ENCODE assay signal across 7 mouse cellular contexts in the genomic region with DNA sequence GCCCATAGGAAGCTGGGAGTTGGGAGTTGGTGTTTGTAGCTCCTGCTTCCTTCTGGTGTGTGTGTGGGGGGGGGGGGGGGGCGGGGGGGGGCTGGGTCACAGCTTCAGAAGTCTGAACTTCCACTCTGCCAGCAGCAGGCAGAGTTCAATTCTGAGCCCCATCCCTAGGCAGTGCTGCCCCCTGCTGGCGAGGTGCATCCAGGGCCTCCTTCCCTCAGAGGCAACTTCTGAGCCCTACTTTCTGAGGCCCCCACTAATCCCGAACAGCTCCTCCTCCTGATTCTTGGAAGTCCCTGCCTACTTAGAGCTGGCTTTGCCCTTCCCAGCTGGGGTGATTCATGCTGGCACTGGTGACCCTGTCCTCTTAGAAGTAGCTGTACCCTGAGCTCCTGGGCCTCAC. TPM values are rescaled to one million over a fixed set of nuclear protein-coding genes. Genes with fewer than 3 reads are reported as not detected.
DNase-seq lines count a peak whose midpoint lies in the region; TF ChIP-seq lines count a peak whose summit lies in the region.

No protein-coding gene starts in this region.

- no peak overlapping the region for H3K4me3 ChIP-seq in kidney, adult 2 months (ENCODE audit: insufficient read depth, low read depth, low read length)
- no peak overlapping the region for H3K4me3 ChIP-seq in ES-Bruce4 (ENCODE audit: low read depth, low read length)

- DNase-seq in kidney, adult 2 months: peak; percentile 9
- no peak for DNase-seq in kidney, adult 11 months
- peak; percentile 71 for DNase-seq in B cell, adult 2 months
- peak; percentile 25 to 63 for DNase-seq in heart, postnatal 36 days
- peak; percentile 69 for DNase-seq in testis, postnatal 10 days (ENCODE audit: low spot score)
- DNase-seq in gastrocnemius, postnatal 14 days: no peak

- 14% methylated on average over 3 of the region's 3 CpGs for WGBS in kidney, adult 2 months

- no peak overlapping the region for H3K27ac ChIP-seq in kidney, adult 2 months (ENCODE audit: insufficient read depth, low read depth, low read length)
- H3K27ac ChIP-seq in ES-Bruce4 (ENCODE audit: insufficient read depth, low read length): no peak overlapping the region

- H3K4me1 ChIP-seq in kidney, adult 2 months (ENCODE audit: control insufficient read depth, insufficient read depth, low read length): no peaks in the 10 kb centered on the region
- H3K4me1 ChIP-seq in ES-Bruce4 (ENCODE audit: control insufficient read depth, insufficient read depth, low read length): no peaks in the 10 kb centered on the region

- TF ChIP-seq CTCF in kidney, adult 2 months (conservative IDR thresholded peaks at IDR 0.05; ENCODE audit: insufficient read depth, insufficient read length, low read depth, low read length): peak; percentile 60
- peak; percentile 78 for TF ChIP-seq CTCF in ES-Bruce4 (IDR thresholded peaks at IDR 0.05; ENCODE audit: low read depth, low read length)

- TF ChIP-seq POLR2A in kidney, adult 2 months (IDR thresholded peaks at IDR 0.05; ENCODE audit: low read depth, low read length): no peak
- no peak for TF ChIP-seq POLR2A in ES-Bruce4 (IDR thresholded peaks at IDR 0.05; ENCODE audit: insufficient read depth, low read length)

- no peak overlapping the region for H3K9ac ChIP-seq in ES-Bruce4 (ENCODE audit: low read depth, poor library complexity, severe bottlenecking)

- H3K9me3 ChIP-seq in ES-Bruce4 (replicated peaks; ENCODE audit: control insufficient read depth, insufficient read depth, low read length, poor library complexity, severe bottlenecking): no peaks in the 10 kb centered on the region

- TF ChIP-seq EP300 in ES-Bruce4 (IDR thresholded peaks at IDR 0.05; ENCODE audit: insufficient read depth, low read depth, low read length): no peak

- intact Hi-C loops in heart, postnatal 36 days (cut with DNase I): loop anchor here (1.0 kb wide), 1 partner anchor 164 kb away; no protein-coding TSS in a partner anchor
- intact Hi-C loops in gastrocnemius, postnatal 14 days (cut with DNase I; ENCODE audit: low total_unique reads): no loop called here

- no peaks in the 10 kb centered on the region for H3K27me3 ChIP-seq in kidney, adult 2 months (replicated peaks; ENCODE audit: control insufficient read depth, insufficient read depth, low read length)
- no peaks in the 10 kb centered on the region for H3K27me3 ChIP-seq in ES-Bruce4 (ENCODE audit: control insufficient read depth, insufficient read depth, low read length, poor library complexity, severe bottlenecking)

- H3K36me3 ChIP-seq in kidney, adult 2 months (ENCODE audit: control insufficient read depth, insufficient read depth, low read length): no peaks in the 10 kb centered on the region
- H3K36me3 ChIP-seq in ES-Bruce4 (ENCODE audit: control insufficient read depth, insufficient read depth, low read length, poor library complexity, severe bottlenecking): no peaks in the 10 kb centered on the region

RNA-seq across cellular contexts. Expression of a gene that starts 10.9 kb away (rescaled TPM):
- polyA plus RNA-seq in kidney, adult 2 months (2012; rRNA removed): 0.26 and 0.41 TPM in 2 replicates
- not detected in 2 replicates for polyA plus RNA-seq in ES-Bruce4 (2011; ENCODE audit: insufficient read depth, insufficient read length, low read depth, missing spikeins)
- total RNA-seq in heart, postnatal 36 days (2021): under 1 TPM in 1 of 2 experiments, not detected in 1; 0.14 TPM
- total RNA-seq in gastrocnemius, postnatal 14 days (2021): under 1 TPM; 0.16 to 0.41 TPM

Comparison
In these comparisons a context has a peak if more than half of its experiments do, and no peak if none do; other contexts are left out.
1. DNase-seq: peak in kidney, adult 2 months (single experiment), B cell, adult 2 months (2 of 2), heart, postnatal 36 days (2 of 2) and testis, postnatal 10 days (single experiment); none in kidney, adult 11 months (single experiment) and gastrocnemius, postnatal 14 days (single experiment).